Mouse (Mus musculus): ENCODE data around the gene Tacc2. TPM values are rescaled to one million over a fixed set of nuclear protein-coding genes. Genes with fewer than 3 reads are reported as not detected.
A peak's percentile ranks its signal among the peaks of the same experiment; 100 is the strongest.

Tacc2 gene
- polyA plus RNA-seq, 1 experiment from 2014 or later: 43.2 TPM

DNA sequence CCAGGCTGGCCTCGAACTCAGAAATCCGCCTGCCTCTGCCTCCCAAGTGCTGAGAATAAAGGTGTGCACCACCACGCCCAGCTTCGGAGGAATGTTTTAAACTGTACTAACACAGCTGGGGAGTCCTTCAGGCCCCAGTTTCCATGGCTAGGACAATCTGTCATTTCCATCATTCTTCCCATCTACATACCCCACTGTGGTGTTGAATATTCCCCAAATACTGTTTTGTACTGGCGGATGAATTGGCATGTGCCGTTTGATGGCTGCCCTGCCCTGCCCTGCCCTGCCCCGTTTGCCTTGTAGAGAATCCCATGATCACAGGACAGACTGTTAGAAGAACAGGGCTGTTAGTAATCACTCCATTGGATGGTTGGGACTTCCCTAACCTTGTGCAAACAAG is 134.6 kb downstream of the Tacc2 start:
- Histone ChIP-seq H3K4me1 (replicated peaks) (peaks cover 34% of the 10 kb centered on the region), H3K9ac (no peak overlapping the region), H3K27me3 (no peaks in the 10 kb centered on the region), H3K27ac (no peak overlapping the region), H3K4me3 (no peak overlapping the region), H3K9me3 (replicated peaks) (no peaks in the 10 kb centered on the region), H3K36me3 (0 out of 2 replicates have a peak, but pooled peaks cover 3% of the 10 kb centered on the region), H3K4me2 (no peak overlapping the region)
- no peak for ATAC-seq (replicated peaks; ENCODE audit: insufficient number of reproducible peaks, insufficient read depth, low FRiP score, low read depth)
- 82% methylated on average over 7 of the region's 7 CpGs for WGBS

DNA sequence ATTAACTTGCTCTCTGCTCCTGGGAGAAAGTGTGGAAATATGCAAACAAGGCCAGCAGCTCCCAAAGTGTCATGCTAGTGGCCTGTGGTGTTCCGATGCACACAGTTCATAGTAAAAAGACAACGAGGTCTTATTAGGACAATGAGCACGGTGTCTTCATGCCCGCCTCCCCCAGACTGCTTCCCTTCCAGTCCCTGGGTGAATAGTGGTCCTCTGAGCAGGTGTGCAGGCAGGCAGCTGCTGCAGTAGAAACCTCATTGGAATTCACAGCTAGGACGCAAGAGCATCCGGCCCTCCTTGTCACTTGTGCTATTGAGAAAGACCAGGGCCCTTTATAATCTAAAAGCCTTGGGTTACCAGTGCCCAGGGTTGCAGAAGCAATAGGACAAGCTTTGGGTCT is 136.1 kb downstream of the Tacc2 start:
- no peak overlapping the region for H3K27ac ChIP-seq
- ATAC-seq (replicated peaks; ENCODE audit: insufficient number of reproducible peaks, insufficient read depth, low FRiP score, low read depth): no peak
- H3K27me3 ChIP-seq: no peaks in the 10 kb centered on the region
- H3K9ac ChIP-seq: no peak overlapping the region
- H3K4me1 ChIP-seq (replicated peaks): peaks cover 29% of the 10 kb centered on the region
- peaks cover 17% of the 10 kb centered on the region; the same call in 1 of the 2 replicates for H3K36me3 ChIP-seq
- 43% methylated on average over 6 of the region's 6 CpGs for WGBS
- H3K9me3 ChIP-seq (replicated peaks): no peaks in the 10 kb centered on the region
- no peak overlapping the region for H3K4me3 ChIP-seq
- no peak overlapping the region for H3K4me2 ChIP-seq

DNA sequence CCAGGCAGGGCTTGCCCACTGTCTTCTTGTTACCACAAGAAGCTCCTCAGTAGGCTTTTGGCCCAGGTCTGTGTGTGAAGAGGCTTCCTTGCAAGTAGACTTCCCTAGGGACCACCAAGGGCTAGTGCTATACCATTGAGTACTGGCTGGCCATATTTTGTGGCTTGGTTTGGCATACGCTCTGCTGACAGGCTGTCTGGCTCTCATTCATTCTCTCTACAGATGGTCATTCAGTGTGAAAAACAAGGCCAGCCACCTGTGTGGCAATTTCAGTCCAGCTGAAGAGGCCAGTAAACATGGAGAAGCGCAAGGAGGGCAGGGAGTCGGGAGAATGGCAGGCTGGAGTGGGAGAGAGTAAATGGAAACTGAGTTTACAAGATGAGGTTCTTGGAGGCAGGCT is 138.2 kb downstream of the Tacc2 start:
- Histone ChIP-seq H3K27me3 (no peaks in the 10 kb centered on the region), H3K27ac (no peak overlapping the region), H3K4me1 (replicated peaks) (peaks cover 23% of the 10 kb centered on the region), H3K4me3 (no peak overlapping the region), H3K36me3 (peaks cover 27% of the 10 kb centered on the region; the same call in 1 of the 2 replicates), H3K9me3 (replicated peaks) (no peaks in the 10 kb centered on the region), H3K9ac (no peak overlapping the region), H3K4me2 (no peak overlapping the region)
- 94% methylated on average over 3 of the region's 3 CpGs for WGBS
- no peak for ATAC-seq (replicated peaks; ENCODE audit: insufficient number of reproducible peaks, insufficient read depth, low FRiP score, low read depth)

DNA sequence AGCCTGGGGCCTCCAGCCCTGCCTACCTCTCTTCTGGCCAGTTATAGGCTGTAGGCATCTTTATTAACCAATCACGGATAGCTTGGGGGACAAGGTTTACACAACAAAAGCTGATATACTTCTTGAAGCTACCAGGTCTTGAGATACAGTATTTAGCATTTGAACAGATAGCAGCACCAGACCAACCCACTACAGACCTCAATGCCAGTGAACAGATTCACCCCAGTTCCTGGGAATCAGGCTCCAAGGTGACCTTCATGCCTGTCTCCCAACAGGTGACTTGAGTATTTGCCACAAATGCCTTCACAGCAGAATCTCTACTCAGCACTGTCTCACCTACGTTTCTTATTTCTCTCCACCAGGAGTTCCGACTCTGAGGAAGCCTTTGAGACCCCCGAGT is 139.1 kb downstream of the Tacc2 start:
- Histone ChIP-seq H3K4me3 (no peak overlapping the region), H3K27ac (no peak overlapping the region), H3K36me3 (peaks cover 27% of the 10 kb centered on the region; the same call in 1 of the 2 replicates), H3K9ac (no peak overlapping the region), H3K9me3 (replicated peaks) (no peaks in the 10 kb centered on the region), H3K27me3 (no peaks in the 10 kb centered on the region), H3K4me1 (replicated peaks) (peaks cover 26% of the 10 kb centered on the region), H3K4me2 (no peak overlapping the region)
- ATAC-seq (replicated peaks; ENCODE audit: insufficient number of reproducible peaks, insufficient read depth, low FRiP score, low read depth): no peak
- WGBS: 87% methylated on average over 4 of the region's 4 CpGs

DNA sequence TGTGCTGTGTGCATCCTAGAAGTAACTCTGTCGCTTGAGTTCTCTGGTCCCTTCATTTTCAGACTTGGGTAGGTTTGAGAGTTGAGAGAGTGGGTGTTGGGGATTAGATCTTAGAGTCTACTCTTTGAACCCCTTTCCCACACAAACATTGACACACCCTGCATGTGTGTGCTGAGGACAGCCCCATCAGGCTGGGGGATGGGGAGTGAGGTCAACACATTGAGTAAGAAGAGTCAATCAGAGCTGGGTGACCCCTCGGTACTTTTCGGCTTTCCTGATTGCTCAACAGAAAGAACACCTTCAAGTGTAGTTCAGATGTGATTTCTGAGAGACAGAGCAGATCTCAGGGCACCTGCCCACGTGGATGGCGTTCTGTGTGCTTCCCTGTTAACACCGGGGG is 139.8 kb downstream of the Tacc2 start:
- Histone ChIP-seq H3K4me1 (replicated peaks) (peaks cover 26% of the 10 kb centered on the region), H3K27me3 (no peaks in the 10 kb centered on the region), H3K4me2 (no peak overlapping the region), H3K9me3 (replicated peaks) (no peaks in the 10 kb centered on the region), H3K4me3 (no peak overlapping the region), H3K9ac (no peak overlapping the region), H3K27ac (no peak overlapping the region), H3K36me3 (peaks cover 27% of the 10 kb centered on the region; the same call in 1 of the 2 replicates)
- no peak for ATAC-seq (replicated peaks; ENCODE audit: insufficient number of reproducible peaks, insufficient read depth, low FRiP score, low read depth)
- WGBS: 94% methylated on average over 6 of the region's 6 CpGs

DNA sequence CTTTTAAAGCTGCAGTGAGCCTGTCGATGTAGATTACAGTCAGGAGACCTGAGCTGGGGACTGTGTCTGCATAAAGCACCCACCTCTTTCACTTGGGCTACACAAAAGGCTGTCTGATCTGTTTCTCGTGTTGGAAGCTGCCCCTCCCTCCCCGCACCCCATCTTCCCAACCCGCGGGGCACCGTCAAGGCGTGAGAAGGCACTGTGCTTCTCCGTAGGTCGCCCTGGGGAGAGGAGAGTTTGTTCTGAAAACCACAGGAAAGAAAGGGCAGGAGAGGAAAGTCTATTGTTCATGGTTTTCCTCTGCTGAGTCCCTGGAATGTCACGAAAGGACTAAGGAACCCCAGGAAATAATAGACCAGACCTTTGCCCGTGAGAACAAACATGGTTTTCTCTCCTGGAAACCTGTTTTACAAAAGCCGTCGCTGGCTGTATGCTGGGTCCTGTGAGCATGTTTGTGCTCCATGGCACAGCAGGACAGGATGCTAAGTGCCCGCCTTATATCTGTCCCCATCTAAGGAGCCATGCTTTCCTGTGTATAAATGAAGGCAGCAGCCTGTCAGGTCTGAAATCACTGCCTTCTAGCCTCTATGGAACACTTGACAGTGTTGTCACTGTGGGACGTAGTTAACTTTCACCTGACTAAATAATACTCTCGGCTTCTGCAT is 142.8 kb downstream of the Tacc2 start:
- H3K9me3 ChIP-seq (replicated peaks): no peaks in the 10 kb centered on the region
- H3K4me1 ChIP-seq (replicated peaks): peaks cover 20% of the 10 kb centered on the region
- no peak overlapping the region for H3K4me3 ChIP-seq
- peak overlapping the region; percentile 8; the same call in 1 of the 2 replicates for H3K9ac ChIP-seq
- H3K27me3 ChIP-seq: no peaks in the 10 kb centered on the region
- peaks cover 34% of the 10 kb centered on the region; the same call in 1 of the 2 replicates for H3K36me3 ChIP-seq
- peak overlapping the region; percentile 68 for H3K27ac ChIP-seq
- WGBS: 46% methylated on average over 16 of the region's 16 CpGs
- no peak for ATAC-seq (replicated peaks; ENCODE audit: insufficient number of reproducible peaks, insufficient read depth, low FRiP score, low read depth)
- no peak overlapping the region for H3K4me2 ChIP-seq

DNA sequence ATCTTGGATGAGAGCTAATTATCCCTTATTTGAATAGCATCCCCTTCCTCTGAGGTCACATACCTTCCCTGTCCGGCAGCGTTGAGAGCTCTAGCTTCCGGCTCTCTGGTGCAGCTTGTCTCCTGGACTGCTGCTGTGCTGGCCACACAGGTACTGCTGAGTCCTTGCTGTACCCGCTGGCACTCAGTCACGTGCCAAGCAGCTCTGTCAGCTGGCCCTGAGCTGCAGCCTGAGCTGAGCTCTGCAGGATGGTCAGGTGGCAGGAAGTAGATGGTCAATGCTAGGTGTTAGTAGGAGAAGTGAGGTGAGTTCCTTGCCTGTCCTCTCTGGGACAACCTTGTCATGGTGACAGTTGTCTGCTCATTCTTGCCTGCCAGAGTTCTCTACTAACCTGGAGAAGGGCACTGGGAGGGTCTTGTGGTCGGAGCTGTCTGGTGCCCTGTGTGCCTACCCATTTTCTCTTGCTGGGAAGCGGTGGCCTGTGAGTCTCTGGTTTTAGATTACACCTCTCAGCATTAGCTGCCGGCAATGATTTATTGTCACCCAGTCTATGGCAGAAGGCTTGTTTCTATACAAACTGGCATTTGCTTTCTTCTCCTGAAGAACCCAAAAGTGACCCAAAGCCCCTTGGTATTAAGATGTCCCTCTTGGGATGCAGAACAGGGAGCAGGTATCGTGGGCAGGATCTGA is 143.6 kb downstream of the Tacc2 start:
- WGBS: 68% methylated on average over 9 of the region's 9 CpGs
- no peaks in the 10 kb centered on the region for H3K27me3 ChIP-seq
- H3K9me3 ChIP-seq (replicated peaks): no peaks in the 10 kb centered on the region
- H3K9ac ChIP-seq: no peak overlapping the region
- peaks cover 23% of the 10 kb centered on the region for H3K4me1 ChIP-seq (replicated peaks)
- no peak for ATAC-seq (replicated peaks; ENCODE audit: insufficient number of reproducible peaks, insufficient read depth, low FRiP score, low read depth)
- H3K27ac ChIP-seq: peak overlapping the region; percentile 17; the same call in 1 of the 2 replicates
- H3K36me3 ChIP-seq: peaks cover 34% of the 10 kb centered on the region; the same call in 1 of the 2 replicates
- no peak overlapping the region for H3K4me3 ChIP-seq
- H3K4me2 ChIP-seq: no peak overlapping the region

DNA sequence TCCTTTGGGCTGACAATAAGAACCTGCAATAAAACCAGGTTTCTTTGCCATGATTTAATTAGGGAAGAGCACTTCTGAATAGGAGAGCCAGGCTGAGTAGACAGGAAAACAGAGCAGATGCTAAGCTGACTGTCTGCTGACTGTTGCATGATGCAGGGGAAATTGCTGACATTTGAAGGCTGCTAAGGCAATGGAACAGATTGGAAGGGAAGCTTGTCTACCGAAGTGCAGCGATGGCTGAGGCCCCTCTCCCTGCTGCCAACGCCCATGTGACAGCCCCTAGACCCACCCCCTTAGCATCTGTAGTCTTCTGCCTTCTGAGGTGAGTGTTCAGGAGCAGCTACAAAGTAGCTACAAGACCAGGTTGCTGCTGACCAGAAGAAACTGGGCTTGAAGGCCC is 148.9 kb downstream of the Tacc2 start:
- ATAC-seq (replicated peaks; ENCODE audit: insufficient number of reproducible peaks, insufficient read depth, low FRiP score, low read depth): no peak
- H3K4me2 ChIP-seq: no peak overlapping the region
- H3K27ac ChIP-seq: peak overlapping the region; percentile 59
- H3K36me3 ChIP-seq: peaks cover 29% of the 10 kb centered on the region
- WGBS: 51% methylated on average over 3 of the region's 3 CpGs
- H3K4me1 ChIP-seq (replicated peaks): peaks cover 30% of the 10 kb centered on the region
- no peaks in the 10 kb centered on the region for H3K27me3 ChIP-seq
- H3K9me3 ChIP-seq (replicated peaks): no peaks in the 10 kb centered on the region
- H3K9ac ChIP-seq: no peak overlapping the region
- no peak overlapping the region for H3K4me3 ChIP-seq

DNA sequence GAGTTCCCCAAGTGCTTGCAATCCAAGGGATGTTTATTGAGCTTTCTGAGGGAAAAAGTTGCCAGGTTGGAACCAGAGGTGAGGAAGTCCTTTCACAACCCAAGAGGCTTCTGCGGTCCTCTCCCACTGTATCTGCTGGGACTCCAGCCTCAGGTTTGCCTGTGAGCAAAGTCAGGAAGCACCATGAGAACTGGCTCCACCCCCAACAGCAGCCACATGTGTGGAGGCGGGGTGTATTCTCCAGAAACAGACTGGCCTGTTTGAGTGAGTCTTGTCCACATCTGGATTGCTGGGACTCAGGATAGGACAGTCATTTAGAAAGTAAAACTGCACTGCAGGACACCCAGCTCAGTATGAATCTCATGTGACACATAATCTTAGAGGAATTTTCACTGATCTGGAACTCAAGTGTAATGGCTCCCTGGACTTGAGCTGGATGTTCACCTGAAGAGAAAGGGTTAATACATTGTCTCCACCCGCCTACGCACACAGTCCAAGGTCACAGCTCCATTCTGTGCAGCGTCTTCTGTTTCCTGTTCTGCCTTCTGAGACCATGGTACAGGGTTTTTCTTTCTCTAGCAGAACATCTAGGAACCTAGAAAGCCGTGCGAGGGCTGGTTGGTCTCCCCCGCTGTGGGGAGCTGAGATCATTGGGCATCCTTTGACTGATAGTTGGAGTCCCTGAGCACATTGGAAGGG is 149.6 kb downstream of the Tacc2 start:
- Histone ChIP-seq H3K4me2 (peak overlapping the region; percentile 15; the same call in 1 of the 2 replicates), H3K4me3 (no peak overlapping the region), H3K9ac (no peak overlapping the region), H3K36me3 (peaks cover 29% of the 10 kb centered on the region), H3K4me1 (replicated peaks) (peaks cover 30% of the 10 kb centered on the region), H3K9me3 (replicated peaks) (no peaks in the 10 kb centered on the region), H3K27ac (peak overlapping the region; percentile 59), H3K27me3 (no peaks in the 10 kb centered on the region)
- WGBS: 35% methylated on average over 8 of the region's 8 CpGs
- 0 out of 2 replicates have a peak, but pooled peaks have one; percentile 32 for ATAC-seq (replicated peaks; ENCODE audit: insufficient number of reproducible peaks, insufficient read depth, low FRiP score, low read depth)

DNA sequence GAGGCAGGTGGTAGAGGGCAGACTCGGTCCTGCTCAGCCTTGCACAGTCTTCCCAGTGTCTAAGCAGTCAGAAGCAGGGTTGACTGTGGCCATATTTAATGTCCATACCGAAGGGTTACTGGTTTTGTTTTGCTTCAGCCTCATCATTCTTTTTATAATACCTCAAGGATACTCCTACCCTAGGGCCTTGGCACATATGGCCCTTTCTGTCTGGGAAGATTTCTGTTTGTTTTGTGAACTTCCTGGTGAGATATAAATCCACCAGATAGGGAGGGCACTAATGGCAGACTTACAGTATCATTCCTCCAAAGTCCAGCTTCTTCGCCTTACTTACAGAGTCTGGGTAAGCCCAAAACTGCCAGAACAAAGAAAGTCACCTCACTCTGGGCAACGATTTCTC is 150.3 kb downstream of the Tacc2 start:
- H3K27ac ChIP-seq: peak overlapping the region; percentile 59
- H3K9me3 ChIP-seq (replicated peaks): no peaks in the 10 kb centered on the region
- no peak for ATAC-seq (replicated peaks; ENCODE audit: insufficient number of reproducible peaks, insufficient read depth, low FRiP score, low read depth)
- WGBS: 83% methylated on average over 4 of the region's 4 CpGs
- H3K4me3 ChIP-seq: no peak overlapping the region
- H3K36me3 ChIP-seq: peaks cover 29% of the 10 kb centered on the region
- H3K4me2 ChIP-seq: peak overlapping the region; percentile 15; the same call in 1 of the 2 replicates
- no peak overlapping the region for H3K9ac ChIP-seq
- H3K4me1 ChIP-seq (replicated peaks): peaks cover 26% of the 10 kb centered on the region
- H3K27me3 ChIP-seq: no peaks in the 10 kb centered on the region

DNA sequence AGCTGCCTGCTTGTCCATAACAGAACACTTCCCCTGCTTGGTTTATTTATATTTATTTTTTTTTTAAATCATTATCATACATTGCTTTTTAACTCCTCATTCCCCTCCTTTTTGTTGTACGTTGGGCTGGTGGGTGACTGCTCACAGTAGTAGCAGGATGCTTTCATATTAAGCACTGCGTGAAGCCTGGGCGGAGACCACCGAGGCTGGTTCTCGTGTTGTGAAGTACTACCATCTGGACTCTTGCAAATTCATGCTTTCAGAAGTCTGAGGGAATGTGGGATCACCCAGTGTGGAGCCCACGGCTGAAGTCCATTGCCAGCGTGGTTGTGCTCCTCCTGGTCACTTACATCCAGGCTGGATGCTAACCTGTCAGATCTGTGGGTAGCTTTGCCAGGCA is 154.6 kb downstream of the Tacc2 start:
- Histone ChIP-seq H3K4me2 (no peak overlapping the region), H3K9me3 (replicated peaks) (no peaks in the 10 kb centered on the region), H3K4me1 (replicated peaks) (peaks cover 12% of the 10 kb centered on the region), H3K9ac (no peak overlapping the region), H3K36me3 (peaks cover 59% of the 10 kb centered on the region), H3K4me3 (no peak overlapping the region), H3K27ac (no peak overlapping the region), H3K27me3 (no peaks in the 10 kb centered on the region)
- 85% methylated on average over 7 of the region's 7 CpGs for WGBS
- ATAC-seq (replicated peaks; ENCODE audit: insufficient number of reproducible peaks, insufficient read depth, low FRiP score, low read depth): no peak
